Mouse (Mus musculus): ENCODE measurements at regions not wholly inside any gene's neighbourhood (a gene's known extent, or its start where the extent isn't known, plus 50 kb on each side); places are given as distances from the start of the nearest gene placed in this dataset.

DNA sequence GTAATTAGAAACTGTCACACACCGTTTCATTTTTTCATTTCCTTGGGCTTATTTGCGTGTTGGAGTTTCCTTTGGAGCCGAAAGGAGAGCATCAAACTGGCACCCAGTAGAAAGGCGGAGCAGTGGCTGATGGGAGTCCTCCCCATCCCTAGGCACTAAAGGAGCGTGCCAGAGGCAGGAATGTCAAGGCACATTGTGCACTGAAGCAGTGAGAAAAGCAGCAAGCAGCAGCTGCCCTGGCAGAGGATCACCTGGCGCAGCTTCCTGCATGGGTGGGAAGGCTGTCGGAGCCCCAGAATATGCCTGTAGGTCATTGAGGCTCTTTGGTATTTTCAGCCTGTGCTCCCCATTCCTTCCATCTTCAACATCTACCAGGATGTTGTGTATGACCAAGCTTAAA, 68.3 kb upstream of the Itga4 start:
- TF ChIP-seq POLR2A (IDR thresholded peaks at IDR 0.05; ENCODE audit: low read depth, low read length) (no peak), CTCF (conservative IDR thresholded peaks at IDR 0.05; ENCODE audit: insufficient read depth, insufficient read length, low read depth, low read length) (no peak)

All from kidney, adult 2 months (tissue).